Mouse (Mus musculus) forebrain, embryonic 12.5 days (tissue): ENCODE measurements around the gene Ank2. TPM values are rescaled to one million over a fixed set of nuclear protein-coding genes. Genes with fewer than 3 reads are reported as not detected.

Experiments used
- ATAC-seq: fragments of 200-750 bp; cut with Nextera tagmentation; 2 replicates; pipeline ENCODE4 v1.8.0; 2017; ENCODE audit warnings: moderate TSS enrichment; ENCODE audit not compliant: low FRiP score
- H3K27ac ChIP-seq: fragments of 300-500 bp; sonication (generic); 2 replicates; pipeline ENCODE4 v1.5.1; 2016; ENCODE audit warnings: mild to moderate bottlenecking
- H3K27me3 ChIP-seq: fragments of 300-500 bp; sonication (generic); 2 replicates; pipeline ENCODE4 v1.6.1; 2016; ENCODE audit warnings: mild to moderate bottlenecking
- H3K36me3 ChIP-seq: fragments of 300-500 bp; sonication (generic); replicated peaks from 2 replicates; pipeline ENCODE4 v1.6.1; 2016; ENCODE audit warnings: mild to moderate bottlenecking
- H3K4me1 ChIP-seq: fragments of 300-500 bp; sonication (generic); 2 replicates; pipeline ENCODE4 v1.6.1; 2016
- H3K4me2 ChIP-seq: fragments of 300-500 bp; sonication (generic); 2 replicates; pipeline ENCODE4 v1.6.1; 2016; ENCODE audit warnings: mild to moderate bottlenecking, moderate library complexity
- H3K4me3 ChIP-seq: fragments of 300-500 bp; sonication (generic); replicated peaks from 2 replicates; pipeline ENCODE4 v1.5.1; 2016; ENCODE audit warnings: mild to moderate bottlenecking
- H3K9ac ChIP-seq: fragments of 300-500 bp; sonication (generic); 2 replicates; pipeline ENCODE4 v1.6.1; 2016; ENCODE audit warnings: mild to moderate bottlenecking
- H3K9me3 ChIP-seq: fragments of 300-500 bp; sonication (generic); 2 replicates; pipeline ENCODE4 v1.6.1; 2016
- WGBS: fragments of 180-500 bp; shearing (Covaris S2); methylation state at CpG from one replicate; pipeline ENCODE4 v1.1.7; 2016; 5-methylcytosine and 5-hydroxymethylcytosine counted together
- polyA plus RNA-seq: library from polyadenylated mRNA; unstranded; fragments of >200 nt; fragmentation: Nextera tagmentation; extraction: Ambion mirVana; gene quantifications from 2 replicates; pipeline ENCODE4 v1.2.1, GENCODE M21; 2016

Ank2 gene
- polyA plus RNA-seq, 1 experiment from 2014 or later: 121 TPM

GRCm38 (mm10) chr3:127059671-127060070 is 439.5 kb downstream of the Ank2 start:
- H3K27me3 ChIP-seq: no peaks in the 10 kb centered on the region
- no peak overlapping the region for H3K9ac ChIP-seq
- no peak overlapping the region for H3K27ac ChIP-seq
- WGBS: 92% methylated on average over 4 of the region's 4 CpGs
- no peaks in the 10 kb centered on the region for H3K4me1 ChIP-seq
- no peak overlapping the region for H3K4me3 ChIP-seq
- no peaks in the 10 kb centered on the region for H3K9me3 ChIP-seq
- no peak overlapping the region for H3K4me2 ChIP-seq
- H3K36me3 ChIP-seq: no peaks in the 10 kb centered on the region
- no peak for ATAC-seq

- peaks cover 5% of the 10 kb centered on the region for H3K36me3 ChIP-seq
- H3K4me2 ChIP-seq: no peak overlapping the region
- H3K9ac ChIP-seq: no peak overlapping the region
- ATAC-seq: no peak
- WGBS: 89% methylated on average over 7 of the region's 7 CpGs
- H3K9me3 ChIP-seq: no peaks in the 10 kb centered on the region
- H3K27me3 ChIP-seq: no peaks in the 10 kb centered on the region
- no peaks in the 10 kb centered on the region for H3K4me1 ChIP-seq
- H3K4me3 ChIP-seq: no peak overlapping the region
- H3K27ac ChIP-seq: no peak overlapping the region
Observed at GRCm38 (mm10) chr3:127041288-127041687, 457.9 kb downstream of the Ank2 start.

- no peak overlapping the region for H3K4me2 ChIP-seq
- WGBS: 91% methylated on average over 7 of the region's 7 CpGs
- no peak overlapping the region for H3K9ac ChIP-seq
- H3K36me3 ChIP-seq: no peaks in the 10 kb centered on the region; the same call in 1 of the 2 replicates
- H3K27me3 ChIP-seq: no peaks in the 10 kb centered on the region
- no peak for ATAC-seq
- no peak overlapping the region for H3K27ac ChIP-seq
- H3K4me1 ChIP-seq: no peaks in the 10 kb centered on the region
- no peaks in the 10 kb centered on the region for H3K9me3 ChIP-seq
- no peak overlapping the region for H3K4me3 ChIP-seq
Observed at GRCm38 (mm10) chr3:127038570-127038969, 460.6 kb downstream of the Ank2 start.

GRCm38 (mm10) chr3:127036118-127036517 is 463.0 kb downstream of the Ank2 start:
- Histone ChIP-seq H3K9ac (no peak overlapping the region), H3K4me3 (no peak overlapping the region), H3K27ac (no peak overlapping the region), H3K27me3 (no peaks in the 10 kb centered on the region), H3K4me1 (no peaks in the 10 kb centered on the region), H3K9me3 (no peaks in the 10 kb centered on the region), H3K36me3 (peaks cover 7% of the 10 kb centered on the region), H3K4me2 (no peak overlapping the region)
- ATAC-seq: no peak
- 75% methylated on average over 5 of the region's 5 CpGs for WGBS

- Histone ChIP-seq H3K4me2 (no peak overlapping the region), H3K9ac (no peak overlapping the region), H3K27ac (no peak overlapping the region), H3K27me3 (no peaks in the 10 kb centered on the region), H3K4me1 (no peaks in the 10 kb centered on the region), H3K9me3 (no peaks in the 10 kb centered on the region), H3K36me3 (peaks cover 7% of the 10 kb centered on the region), H3K4me3 (no peak overlapping the region)
- 91% methylated on average over 12 of the region's 12 CpGs for WGBS
- ATAC-seq: no peak
Observed at GRCm38 (mm10) chr3:127035540-127035939, 463.6 kb downstream of the Ank2 start.

- WGBS: 93% methylated on average over 3 of the region's 3 CpGs
- no peaks in the 10 kb centered on the region for H3K4me1 ChIP-seq
- H3K4me2 ChIP-seq: no peak overlapping the region
- H3K27me3 ChIP-seq: no peaks in the 10 kb centered on the region
- no peak for ATAC-seq
- H3K4me3 ChIP-seq: no peak overlapping the region
- H3K9ac ChIP-seq: no peak overlapping the region
- H3K36me3 ChIP-seq: peaks cover 7% of the 10 kb centered on the region
- H3K9me3 ChIP-seq: no peaks in the 10 kb centered on the region
- no peak overlapping the region for H3K27ac ChIP-seq
Observed at GRCm38 (mm10) chr3:127034983-127035382, 464.2 kb downstream of the Ank2 start.

GRCm38 (mm10) chr3:127023992-127024391 is 475.2 kb downstream of the Ank2 start:
- peaks cover under 1% of the 10 kb centered on the region; the same call in 1 of the 2 replicates for H3K4me1 ChIP-seq
- H3K36me3 ChIP-seq: peaks cover 13% of the 10 kb centered on the region
- no peaks in the 10 kb centered on the region for H3K9me3 ChIP-seq
- H3K9ac ChIP-seq: no peak overlapping the region
- no peak overlapping the region for H3K27ac ChIP-seq
- H3K4me3 ChIP-seq: no peak overlapping the region
- WGBS: 99% methylated on average over 4 of the region's 4 CpGs
- H3K27me3 ChIP-seq: no peaks in the 10 kb centered on the region
- no peak overlapping the region for H3K4me2 ChIP-seq
- ATAC-seq: no peak

- H3K9me3 ChIP-seq: no peaks in the 10 kb centered on the region
- H3K4me1 ChIP-seq: peaks cover 2% of the 10 kb centered on the region; the same call in 1 of the 2 replicates
- H3K27ac ChIP-seq: no peak overlapping the region
- H3K36me3 ChIP-seq: peaks cover 2% of the 10 kb centered on the region; the same call in 1 of the 2 replicates
- no peak for ATAC-seq
- no peak overlapping the region for H3K9ac ChIP-seq
- H3K27me3 ChIP-seq: no peaks in the 10 kb centered on the region
- no peak overlapping the region for H3K4me3 ChIP-seq
- 67% methylated on average over 1 of the region's 1 CpGs for WGBS
- H3K4me2 ChIP-seq: no peak overlapping the region
Observed at GRCm38 (mm10) chr3:127020167-127020566, 479.0 kb downstream of the Ank2 start.

GRCm38 (mm10) chr3:127019728-127020127 is 479.4 kb downstream of the Ank2 start:
- no peak overlapping the region for H3K4me3 ChIP-seq
- H3K4me1 ChIP-seq: peaks cover 2% of the 10 kb centered on the region; the same call in 1 of the 2 replicates
- no peak overlapping the region for H3K9ac ChIP-seq
- no peak overlapping the region for H3K27ac ChIP-seq
- WGBS: 81% methylated on average over 3 of the region's 3 CpGs
- no peaks in the 10 kb centered on the region for H3K9me3 ChIP-seq
- H3K27me3 ChIP-seq: no peaks in the 10 kb centered on the region
- H3K36me3 ChIP-seq: peaks cover 6% of the 10 kb centered on the region; the same call in 1 of the 2 replicates
- no peak overlapping the region for H3K4me2 ChIP-seq
- ATAC-seq: no peak

GRCm38 (mm10) chr3:127019109-127019508 is 480.0 kb downstream of the Ank2 start:
- Histone ChIP-seq H3K4me2 (no peak overlapping the region), H3K4me1 (peaks cover 2% of the 10 kb centered on the region; the same call in 1 of the 2 replicates), H3K9ac (no peak overlapping the region), H3K4me3 (no peak overlapping the region), H3K27me3 (no peaks in the 10 kb centered on the region), H3K9me3 (no peaks in the 10 kb centered on the region), H3K27ac (no peak overlapping the region), H3K36me3 (peaks cover 6% of the 10 kb centered on the region; the same call in 1 of the 2 replicates)
- WGBS: 42% methylated on average over 6 of the region's 6 CpGs
- ATAC-seq: no peak

GRCm38 (mm10) chr3:127017523-127017922 is 481.6 kb downstream of the Ank2 start:
- Histone ChIP-seq H3K27me3 (no peaks in the 10 kb centered on the region), H3K9ac (no peak overlapping the region), H3K27ac (no peak overlapping the region), H3K9me3 (no peaks in the 10 kb centered on the region), H3K4me2 (no peak overlapping the region), H3K4me1 (peaks cover 2% of the 10 kb centered on the region; the same call in 1 of the 2 replicates), H3K36me3 (peaks cover 6% of the 10 kb centered on the region; the same call in 1 of the 2 replicates), H3K4me3 (no peak overlapping the region)
- WGBS: 84% methylated on average over 3 of the region's 3 CpGs
- ATAC-seq: no peak

- Histone ChIP-seq H3K9me3 (no peaks in the 10 kb centered on the region), H3K4me3 (no peak overlapping the region), H3K27me3 (no peaks in the 10 kb centered on the region), H3K27ac (no peak overlapping the region), H3K4me1 (peaks cover 2% of the 10 kb centered on the region; the same call in 1 of the 2 replicates), H3K4me2 (no peak overlapping the region), H3K36me3 (peaks cover 9% of the 10 kb centered on the region), H3K9ac (no peak overlapping the region)
- no peak for ATAC-seq
- 90% methylated on average over 6 of the region's 6 CpGs for WGBS
Observed at GRCm38 (mm10) chr3:127015596-127015995, 483.6 kb downstream of the Ank2 start.

GRCm38 (mm10) chr3:127015175-127015574 is 484.0 kb downstream of the Ank2 start:
- H3K36me3 ChIP-seq: peaks cover 13% of the 10 kb centered on the region
- no peaks in the 10 kb centered on the region for H3K27me3 ChIP-seq
- no peak overlapping the region for H3K27ac ChIP-seq
- H3K4me2 ChIP-seq: no peak overlapping the region
- WGBS: 88% methylated on average over 6 of the region's 6 CpGs
- H3K9me3 ChIP-seq: no peaks in the 10 kb centered on the region
- H3K9ac ChIP-seq: no peak overlapping the region
- peaks cover 2% of the 10 kb centered on the region; the same call in 1 of the 2 replicates for H3K4me1 ChIP-seq
- no peak overlapping the region for H3K4me3 ChIP-seq
- ATAC-seq: no peak
